Mouse (Mus musculus) heart, embryonic 16.5 days (tissue): ENCODE measurements around the gene Gpr180. TPM values are rescaled to one million over a fixed set of nuclear protein-coding genes. Genes with fewer than 3 reads are reported as not detected.

Experiments
- ATAC-seq: fragments of 200-750 bp; cut with Nextera tagmentation; replicated peaks from 2 replicates; pipeline ENCODE4 v1.8.0; 2017; ENCODE audit warnings: moderate number of reproducible peaks; ENCODE audit not compliant: insufficient read depth, low FRiP score; ENCODE audit errors: extremely low read depth
- H3K27ac ChIP-seq: fragments of 300-500 bp; sonication (generic); 2 replicates; pipeline ENCODE4 v1.5.1; 2014; ENCODE audit warnings: mild to moderate bottlenecking, low read length, control low read depth, moderate library complexity
- H3K27me3 ChIP-seq: fragments of 300-500 bp; sonication (generic); 2 replicates; pipeline ENCODE4 v1.6.1; 2014; ENCODE audit warnings: low read length, mixed read lengths; ENCODE audit not compliant: control insufficient read depth, insufficient read depth
- H3K36me3 ChIP-seq: fragments of 300-500 bp; sonication (generic); 2 replicates; pipeline ENCODE4 v1.6.1; 2014; ENCODE audit not compliant: control insufficient read depth, insufficient read depth
- H3K4me1 ChIP-seq: fragments of 300-500 bp; sonication (generic); 2 replicates; pipeline ENCODE4 v1.6.1; 2014; ENCODE audit warnings: low read length, mixed read lengths; ENCODE audit not compliant: control insufficient read depth, insufficient read depth
- H3K4me2 ChIP-seq: fragments of 300-500 bp; sonication (generic); 2 replicates; pipeline ENCODE4 v1.6.1; 2014; ENCODE audit warnings: low read depth, mild to moderate bottlenecking, control low read depth, low read length
- H3K4me3 ChIP-seq: fragments of 300-500 bp; sonication (generic); 2 replicates; pipeline ENCODE4 v1.5.1; 2014; ENCODE audit warnings: mild to moderate bottlenecking, control low read depth, low read length
- H3K9ac ChIP-seq: fragments of 300-500 bp; sonication (generic); 2 replicates; pipeline ENCODE4 v1.6.1; 2014; ENCODE audit warnings: low read length, control low read depth
- H3K9me3 ChIP-seq: fragments of 300-500 bp; sonication (generic); replicated peaks from 2 replicates; pipeline ENCODE4 v1.6.1; 2016; ENCODE audit warnings: low read length; ENCODE audit not compliant: control insufficient read depth
- WGBS: fragments of 180-500 bp; shearing (Covaris S2); extraction: QIAGEN DNeasy Blood & Tissue Kit; methylation state at CpG from one replicate; pipeline ENCODE4 v1.1.7; 2014; 5-methylcytosine and 5-hydroxymethylcytosine counted together
- polyA plus RNA-seq: library from polyadenylated mRNA; unstranded; fragments of >200 nt; fragmentation: Nextera tagmentation; extraction: Ambion mirVana; gene quantifications from 2 replicates; pipeline ENCODE4 v1.2.1, GENCODE M21; 2015

Gpr180 gene
- polyA plus RNA-seq, 1 experiment from 2014 or later: 39.3 TPM

DNA sequence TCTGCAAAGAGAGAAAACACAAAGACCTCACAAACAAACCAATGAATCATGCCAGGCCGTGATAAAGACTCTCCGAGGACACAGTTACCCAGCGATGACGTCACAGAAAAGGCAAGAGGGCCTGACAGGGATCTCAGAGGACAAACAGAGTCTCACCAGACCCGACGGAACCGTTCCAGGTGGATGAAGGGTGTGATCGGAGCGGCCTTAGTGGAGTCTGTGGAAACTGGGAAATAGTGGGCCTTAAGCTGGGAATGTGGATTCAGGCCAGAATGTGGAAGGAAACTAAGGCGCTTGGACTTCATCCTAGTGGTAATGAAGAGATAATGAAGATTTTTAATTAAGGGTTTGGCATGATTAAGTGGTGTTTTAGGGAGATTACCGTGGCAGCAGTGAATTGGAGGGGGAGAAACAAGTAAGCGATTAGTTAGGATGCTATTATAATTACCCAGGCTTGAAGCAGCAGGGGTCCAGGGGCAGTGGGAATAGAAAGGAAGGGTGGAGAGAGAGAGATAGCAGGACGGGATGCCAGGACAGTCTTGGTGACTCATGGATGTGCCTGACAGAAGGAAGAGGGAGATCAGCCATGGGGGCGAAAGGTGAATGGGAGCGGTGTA is 75.3 kb downstream of the Gpr180 start:
- Histone ChIP-seq H3K9ac (no peak overlapping the region), H3K27me3 (peaks cover 14% of the 10 kb centered on the region), H3K4me1 (no peaks in the 10 kb centered on the region), H3K36me3 (no peaks in the 10 kb centered on the region), H3K4me2 (no peak overlapping the region), H3K4me3 (no peak overlapping the region), H3K27ac (no peak overlapping the region), H3K9me3 (peaks cover 2% of the 10 kb centered on the region; the same call in 1 of the 2 replicates)
- WGBS: 68% methylated on average over 15 of the region's 15 CpGs
- no peak for ATAC-seq

Other genes with a start within 250 kb of the Gpr180 start
- 2.5 and 2.6 TPM in 2 replicates for gene Dct, start 84.9 kb upstream of the Gpr180 start, polyA plus RNA-seq
- gene Tgds, start 4.4 kb upstream of the Gpr180 start, polyA plus RNA-seq: 27.3 and 31.2 TPM in 2 replicates
- gene Sox21, start 99.9 kb downstream of the Gpr180 start, polyA plus RNA-seq: 0.05 and 0.16 TPM in 2 replicates
- gene Gm9376, start 129.8 kb downstream of the Gpr180 start, polyA plus RNA-seq: not detected in 2 replicates